Mouse (Mus musculus): Measurements from ENCODE around the gene Shh. TPM values are rescaled to one million over a fixed set of nuclear protein-coding genes. Genes with fewer than 3 reads are reported as not detected.

Gene Shh
- polyA plus RNA-seq (2014; fragmentation: Nextera tagmentation; extraction: Ambion mirVana), result 0.47 and 0.56 TPM in 2 replicates

DNA sequence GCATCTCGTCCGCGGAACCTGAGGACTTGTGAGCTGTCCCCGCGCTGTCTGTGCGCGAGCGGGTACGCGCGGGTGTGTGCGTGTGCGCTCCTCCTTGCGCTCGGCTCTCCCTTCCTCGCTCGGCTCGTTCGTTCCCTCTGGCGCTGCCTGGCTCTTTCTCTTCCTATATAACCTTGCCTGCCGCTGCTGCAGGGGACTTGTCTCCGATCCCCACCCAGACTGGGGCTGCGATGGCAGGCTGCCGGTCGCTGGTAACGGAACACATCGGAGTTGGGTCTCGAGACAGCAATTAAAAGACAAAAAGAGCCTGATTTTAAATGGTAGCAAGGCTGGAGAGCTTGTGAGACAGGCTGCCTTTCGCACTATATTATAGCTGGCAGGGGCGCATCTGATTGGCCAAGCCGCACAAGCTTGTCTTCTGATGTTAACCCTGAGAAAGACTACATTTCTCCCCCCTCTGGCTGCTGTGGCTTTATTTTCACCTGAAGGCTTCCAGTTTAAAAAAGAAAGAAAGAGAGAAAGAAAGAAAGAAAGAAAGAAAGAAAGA lies at the start of gene Shh:
Gene Shh, minus strand, starts transcription at position 497 of the 547 bp plus-strand sequence.
- Histone ChIP-seq H3K9ac (ENCODE audit: low read depth, low read length) (0 out of 2 replicates have a peak within 1 kb of the TSS, but pooled peaks have one; percentile 5), H3K4me2 (ENCODE audit: low read depth, low read length) (peak within 1 kb of the TSS; percentile 89), H3K36me3 (ENCODE audit: control insufficient read depth, insufficient read depth, low read length) (no peaks in the 10 kb centered on the region), H3K27me3 (replicated peaks; ENCODE audit: control insufficient read depth, insufficient read depth, low read length) (peaks cover 77% of the 10 kb centered on the region), H3K4me1 (ENCODE audit: control insufficient read depth, insufficient read depth, low read length) (no peaks in the 10 kb centered on the region), H3K4me3 (ENCODE audit: low read depth, low read length) (peak within 1 kb of the TSS; percentile 50), H3K9me3 (ENCODE audit: control insufficient read depth, low read length) (no peaks in the 10 kb centered on the region), H3K27ac (replicated peaks; ENCODE audit: low read depth, low read length) (no peak within 1 kb of the TSS)
- WGBS, result under 1% methylated on average over 31 of the region's 31 CpGs
- ATAC-seq (ENCODE audit: low read depth), result no peak
- no peak for DNase-seq (ENCODE audit: low spot score)

DNA sequence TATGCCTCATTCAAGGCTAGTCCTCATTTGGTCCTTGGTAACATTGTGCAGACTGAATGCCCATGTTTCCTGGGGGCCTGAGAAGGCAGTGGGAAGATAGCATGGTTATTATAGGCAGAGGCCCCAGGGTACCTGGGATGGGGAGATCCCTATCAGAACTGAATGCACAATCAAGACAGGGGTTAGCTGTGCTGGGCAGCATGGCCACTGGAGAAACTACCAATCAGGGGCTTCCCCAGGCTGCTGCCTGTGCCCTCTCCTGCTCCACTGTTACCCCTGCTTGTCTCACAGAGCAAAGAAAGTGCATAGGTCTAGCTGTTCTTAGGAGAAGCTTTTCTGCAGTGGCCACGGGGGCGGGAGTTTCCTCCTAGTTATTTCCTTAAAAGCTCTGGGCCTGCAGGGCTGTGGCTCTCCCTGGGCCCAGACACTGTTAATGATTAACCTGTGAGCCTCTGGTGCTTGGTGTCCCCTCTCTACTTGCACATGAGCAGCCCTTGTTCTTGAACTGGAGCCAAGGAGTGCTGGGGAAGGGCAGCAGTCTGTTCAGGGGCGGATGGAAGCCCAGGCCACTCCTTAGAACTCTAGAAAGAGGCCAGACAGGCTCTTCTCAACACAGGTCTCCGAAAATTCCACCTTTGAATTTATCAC lies 33.9 kb upstream of the Shh start:
- DNase-seq (ENCODE audit: low spot score) (no peak), ATAC-seq (ENCODE audit: low read depth) (no peak)
- H3K27ac ChIP-seq (replicated peaks; ENCODE audit: low read depth, low read length), result no peak overlapping the region
- no peaks in the 10 kb centered on the region for H3K27me3 ChIP-seq (replicated peaks; ENCODE audit: control insufficient read depth, insufficient read depth, low read length)
- no peak overlapping the region for H3K4me2 ChIP-seq (ENCODE audit: low read depth, low read length)
- H3K4me1 ChIP-seq (ENCODE audit: control insufficient read depth, insufficient read depth, low read length), result no peaks in the 10 kb centered on the region
- no peaks in the 10 kb centered on the region for H3K36me3 ChIP-seq (ENCODE audit: control insufficient read depth, insufficient read depth, low read length)
- H3K9me3 ChIP-seq (ENCODE audit: control insufficient read depth, low read length), result no peaks in the 10 kb centered on the region
- H3K4me3 ChIP-seq (ENCODE audit: low read depth, low read length), result no peak overlapping the region
- no peak overlapping the region for H3K9ac ChIP-seq (ENCODE audit: low read depth, low read length)
- WGBS, result 56% methylated on average over 4 of the region's 4 CpGs

DNA sequence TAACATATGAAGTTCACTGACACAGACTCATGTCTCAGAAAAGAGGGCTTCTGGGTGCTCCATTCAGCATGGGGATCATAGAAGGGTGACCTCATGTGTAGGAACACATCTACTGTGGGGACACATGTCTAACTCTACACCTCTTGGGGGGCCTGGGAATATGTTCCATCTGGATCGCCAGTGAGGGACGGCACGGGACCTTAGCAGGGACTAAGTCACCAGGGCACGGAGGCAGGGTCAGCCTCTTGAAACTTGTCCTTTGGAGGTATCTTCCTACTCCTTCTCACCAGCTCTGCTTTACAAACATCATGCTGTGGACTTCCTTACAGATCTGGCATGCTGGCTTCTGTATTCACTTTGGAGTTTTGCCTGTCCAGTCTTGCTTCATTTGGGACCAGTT lies 31.8 kb upstream of the Shh start:
- H3K9me3 ChIP-seq (ENCODE audit: control insufficient read depth, low read length), result no peaks in the 10 kb centered on the region
- H3K9ac ChIP-seq (ENCODE audit: low read depth, low read length), result no peak overlapping the region
- no peak overlapping the region for H3K27ac ChIP-seq (replicated peaks; ENCODE audit: low read depth, low read length)
- no peaks in the 10 kb centered on the region for H3K4me1 ChIP-seq (ENCODE audit: control insufficient read depth, insufficient read depth, low read length)
- H3K4me3 ChIP-seq (ENCODE audit: low read depth, low read length), result no peak overlapping the region
- no peak overlapping the region for H3K4me2 ChIP-seq (ENCODE audit: low read depth, low read length)
- H3K36me3 ChIP-seq (ENCODE audit: control insufficient read depth, insufficient read depth, low read length), result no peaks in the 10 kb centered on the region
- DNase-seq (ENCODE audit: low spot score) (no peak), ATAC-seq (ENCODE audit: low read depth) (no peak)
- H3K27me3 ChIP-seq (replicated peaks; ENCODE audit: control insufficient read depth, insufficient read depth, low read length), result no peaks in the 10 kb centered on the region
- 88% methylated on average over 4 of the region's 4 CpGs for WGBS

GRCm38 (mm10) chr5:28495712-28496650 lies 28.9 kb upstream of the Shh start:
- Histone ChIP-seq H3K4me2 (ENCODE audit: low read depth, low read length) (no peak overlapping the region), H3K4me3 (ENCODE audit: low read depth, low read length) (no peak overlapping the region), H3K27ac (replicated peaks; ENCODE audit: low read depth, low read length) (no peak overlapping the region), H3K9ac (ENCODE audit: low read depth, low read length) (no peak overlapping the region), H3K4me1 (ENCODE audit: control insufficient read depth, insufficient read depth, low read length) (no peaks in the 10 kb centered on the region), H3K27me3 (replicated peaks; ENCODE audit: control insufficient read depth, insufficient read depth, low read length) (no peaks in the 10 kb centered on the region), H3K36me3 (ENCODE audit: control insufficient read depth, insufficient read depth, low read length) (no peaks in the 10 kb centered on the region), H3K9me3 (ENCODE audit: control insufficient read depth, low read length) (no peaks in the 10 kb centered on the region)
- WGBS, result 83% methylated on average over 3 of the region's 3 CpGs
- ATAC-seq (ENCODE audit: low read depth), result no peak
- DNase-seq (ENCODE audit: low spot score), result peak; percentile 12

DNA sequence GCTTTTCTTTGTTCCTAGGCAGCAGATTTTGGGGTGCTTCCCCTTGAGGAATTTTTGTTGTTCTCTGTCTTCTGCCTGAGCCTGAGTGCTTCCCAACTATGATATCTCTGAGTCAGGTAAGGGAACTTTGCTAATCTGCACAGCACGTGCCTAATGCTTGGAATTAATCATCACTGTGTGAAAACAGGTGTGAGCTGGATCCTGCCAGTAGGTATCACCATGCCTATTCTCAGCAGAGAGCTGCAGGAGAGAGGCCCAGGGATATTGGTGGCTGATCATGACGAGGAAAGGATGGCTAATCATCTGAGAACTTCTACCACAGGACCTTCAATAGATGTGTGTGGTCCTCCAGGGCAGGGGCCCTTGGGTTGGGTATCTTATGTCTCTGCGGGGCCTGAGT lies 26.5 kb upstream of the Shh start:
- no peaks in the 10 kb centered on the region for H3K27me3 ChIP-seq (replicated peaks; ENCODE audit: control insufficient read depth, insufficient read depth, low read length)
- no peak overlapping the region for H3K4me3 ChIP-seq (ENCODE audit: low read depth, low read length)
- ATAC-seq (ENCODE audit: low read depth) (no peak), DNase-seq (ENCODE audit: low spot score) (no peak)
- no peaks in the 10 kb centered on the region for H3K36me3 ChIP-seq (ENCODE audit: control insufficient read depth, insufficient read depth, low read length)
- no peaks in the 10 kb centered on the region for H3K4me1 ChIP-seq (ENCODE audit: control insufficient read depth, insufficient read depth, low read length)
- H3K4me2 ChIP-seq (ENCODE audit: low read depth, low read length), result no peak overlapping the region
- no peak overlapping the region for H3K27ac ChIP-seq (replicated peaks; ENCODE audit: low read depth, low read length)
- no peak overlapping the region for H3K9ac ChIP-seq (ENCODE audit: low read depth, low read length)
- H3K9me3 ChIP-seq (ENCODE audit: control insufficient read depth, low read length), result no peaks in the 10 kb centered on the region
- 68% methylated on average over 3 of the region's 3 CpGs for WGBS

GRCm38 (mm10) chr5:28482991-28483390 lies 15.9 kb upstream of the Shh start:
- no peak overlapping the region for H3K27ac ChIP-seq (replicated peaks; ENCODE audit: low read depth, low read length)
- ATAC-seq (ENCODE audit: low read depth), result no peak
- no peaks in the 10 kb centered on the region for H3K4me1 ChIP-seq (ENCODE audit: control insufficient read depth, insufficient read depth, low read length)
- no peak overlapping the region for H3K4me3 ChIP-seq (ENCODE audit: low read depth, low read length)
- no peaks in the 10 kb centered on the region for H3K27me3 ChIP-seq (replicated peaks; ENCODE audit: control insufficient read depth, insufficient read depth, low read length)
- no peak overlapping the region for H3K4me2 ChIP-seq (ENCODE audit: low read depth, low read length)
- no peak overlapping the region for H3K9ac ChIP-seq (ENCODE audit: low read depth, low read length)
- H3K36me3 ChIP-seq (ENCODE audit: control insufficient read depth, insufficient read depth, low read length), result no peaks in the 10 kb centered on the region
- H3K9me3 ChIP-seq (ENCODE audit: control insufficient read depth, low read length), result no peaks in the 10 kb centered on the region
- DNase-seq (ENCODE audit: low spot score), result no peak
- WGBS, result 85% methylated on average over 3 of the region's 3 CpGs

DNA sequence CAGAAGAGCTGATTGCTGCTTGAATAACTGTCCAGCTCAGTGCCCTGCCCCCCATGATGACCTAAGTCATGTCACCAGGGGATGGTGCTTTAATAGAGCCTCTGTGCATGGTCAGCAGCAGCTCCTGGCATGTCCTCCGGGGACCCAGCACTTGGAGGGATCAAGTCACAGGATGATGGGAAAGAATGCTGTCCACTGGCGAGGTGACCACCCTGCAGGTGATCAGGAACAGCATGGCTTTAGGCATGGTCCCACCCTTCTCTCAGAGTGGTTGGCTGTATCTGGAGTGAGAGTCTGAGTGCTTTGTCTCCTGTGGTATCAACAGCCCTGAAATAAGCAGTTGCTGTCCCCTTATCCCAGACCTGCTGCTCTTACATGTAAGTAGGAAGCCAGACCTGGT lies 14.7 kb upstream of the Shh start:
- no peak overlapping the region for H3K9ac ChIP-seq (ENCODE audit: low read depth, low read length)
- no peak overlapping the region for H3K27ac ChIP-seq (replicated peaks; ENCODE audit: low read depth, low read length)
- H3K4me3 ChIP-seq (ENCODE audit: low read depth, low read length), result no peak overlapping the region
- DNase-seq (ENCODE audit: low spot score) (no peak), ATAC-seq (ENCODE audit: low read depth) (no peak)
- H3K36me3 ChIP-seq (ENCODE audit: control insufficient read depth, insufficient read depth, low read length), result no peaks in the 10 kb centered on the region
- no peak overlapping the region for H3K4me2 ChIP-seq (ENCODE audit: low read depth, low read length)
- H3K4me1 ChIP-seq (ENCODE audit: control insufficient read depth, insufficient read depth, low read length), result no peaks in the 10 kb centered on the region
- 46% methylated on average over 2 of the region's 2 CpGs for WGBS
- no peaks in the 10 kb centered on the region for H3K27me3 ChIP-seq (replicated peaks; ENCODE audit: control insufficient read depth, insufficient read depth, low read length)
- no peaks in the 10 kb centered on the region for H3K9me3 ChIP-seq (ENCODE audit: control insufficient read depth, low read length)

DNA sequence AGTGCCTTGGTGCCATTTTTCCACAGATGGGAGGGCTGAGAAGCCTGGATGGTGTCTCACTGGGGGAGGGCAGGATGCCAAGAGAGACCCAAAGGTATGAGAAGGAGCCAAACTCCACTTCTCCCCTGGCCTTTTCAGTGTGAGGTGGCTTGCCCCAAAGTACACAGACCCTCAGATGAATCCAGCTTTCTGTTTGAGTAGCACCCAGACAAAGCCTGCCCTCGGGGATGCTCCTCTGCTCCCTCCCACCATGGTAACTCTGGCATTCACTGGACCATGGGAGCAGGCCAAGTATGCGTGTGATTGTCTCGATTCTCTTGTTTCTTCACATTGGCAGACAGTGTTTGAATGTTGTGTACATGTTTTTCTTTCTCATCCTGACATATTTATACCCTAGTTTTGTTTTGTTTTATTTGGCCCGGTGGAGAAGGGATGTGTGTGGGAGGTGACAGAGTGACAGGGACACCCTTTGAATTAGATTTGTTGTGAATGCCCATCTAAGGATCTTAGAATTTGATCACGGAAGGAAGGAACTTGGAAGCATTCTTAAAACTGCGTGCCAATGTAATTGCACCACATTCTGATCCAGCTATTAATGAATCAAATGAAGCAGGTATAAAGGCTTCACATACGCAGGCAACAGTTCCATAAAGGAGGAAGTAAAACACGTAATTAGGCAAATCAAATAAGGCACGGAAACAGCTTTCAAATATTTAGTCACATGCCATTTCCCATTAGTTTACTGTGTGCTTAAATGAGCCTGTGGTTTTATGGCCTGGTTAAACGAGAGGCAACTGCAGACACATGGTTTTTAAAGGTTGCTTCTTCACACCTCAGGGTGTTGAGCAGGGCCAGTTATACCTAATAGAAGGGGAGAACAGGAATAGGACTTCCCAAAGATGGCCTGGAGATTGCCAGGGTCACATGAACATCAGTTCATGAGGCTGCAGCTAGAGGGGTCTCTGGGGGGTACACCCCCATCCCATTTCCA lies 9.6 kb upstream of the Shh start:
- H3K36me3 ChIP-seq (ENCODE audit: control insufficient read depth, insufficient read depth, low read length), result no peaks in the 10 kb centered on the region
- ATAC-seq (ENCODE audit: low read depth) (no peak), DNase-seq (ENCODE audit: low spot score) (no peak)
- H3K9me3 ChIP-seq (ENCODE audit: control insufficient read depth, low read length), result no peaks in the 10 kb centered on the region
- no peak overlapping the region for H3K9ac ChIP-seq (ENCODE audit: low read depth, low read length)
- no peak overlapping the region for H3K4me2 ChIP-seq (ENCODE audit: low read depth, low read length)
- no peaks in the 10 kb centered on the region for H3K4me1 ChIP-seq (ENCODE audit: control insufficient read depth, insufficient read depth, low read length)
- H3K4me3 ChIP-seq (ENCODE audit: low read depth, low read length), result no peak overlapping the region
- WGBS, result 69% methylated on average over 10 of the region's 10 CpGs
- no peaks in the 10 kb centered on the region; the same call in 1 of the 2 replicates for H3K27me3 ChIP-seq (replicated peaks; ENCODE audit: control insufficient read depth, insufficient read depth, low read length)
- H3K27ac ChIP-seq (replicated peaks; ENCODE audit: low read depth, low read length), result no peak overlapping the region
